Mouse (Mus musculus): ENCODE data around the gene Gm6217. TPM values are rescaled to one million over a fixed set of nuclear protein-coding genes. Genes with fewer than 3 reads are reported as not detected.
"Not testable (repeated sequence)": the region's sequence is repeated elsewhere in the genome, so short reads cannot be mapped to it uniquely, and the experiment has no call there.

The Gm6217 gene
- total and polyA plus RNA-seq, 2 experiments from 2014 or later: not detected

GRCm38 (mm10) chr1:82938666-82939065 is 7.5 kb upstream of the Gm6217 start:
- no peak for TF ChIP-seq CTCF (IDR thresholded peaks at IDR 0.05)
- ATAC-seq (ENCODE audit: low FRiP score): no peak

GRCm38 (mm10) chr1:82930558-82930957 is 641 bp downstream of the Gm6217 start:
- 89% methylated on average over 1 of the region's 3 CpGs for WGBS
- not testable (repeated sequence) for H3K4me1 ChIP-seq (ENCODE audit: insufficient read depth, low read length); H3K27me3 ChIP-seq (ENCODE audit: insufficient read depth, low read length)

More at GRCm38 (mm10) chr1:82938666-82939065, 7.5 kb upstream of the Gm6217 start:
- Histone ChIP-seq H3K4me3 (ENCODE audit: low read depth, low read length) (no peak overlapping the region), H3K4me2 (ENCODE audit: low read depth, low read length, poor library complexity, severe bottlenecking) (no peak overlapping the region), H3K36me3 (ENCODE audit: insufficient read depth, low read length) (no peaks in the 10 kb centered on the region), H3K27ac (ENCODE audit: low read depth, low read length) (no peak overlapping the region), H3K9me3 (ENCODE audit: low read length) (no peaks in the 10 kb centered on the region), H3K4me1 (ENCODE audit: insufficient read depth, low read length) (no peaks in the 10 kb centered on the region), H3K9ac (replicated peaks; ENCODE audit: low read length, poor library complexity, severe bottlenecking) (no peak overlapping the region), H3K27me3 (ENCODE audit: insufficient read depth, low read length) (no peaks in the 10 kb centered on the region)
- DNase-seq (ENCODE audit: low spot score): no peak
- WGBS: 96% methylated on average over 5 of the region's 5 CpGs

GRCm38 (mm10) chr1:82924650-82925049 is 6.5 kb downstream of the Gm6217 start, which contains the start of gene A030014E15Rik:
A030014E15Rik (plus strand) TSS chr1:82924917.
- WGBS: 83% methylated on average over 3 of the region's 6 CpGs
- no peak within 1 kb of the TSS for H3K27ac ChIP-seq (ENCODE audit: low read depth, low read length)
- H3K36me3 ChIP-seq (ENCODE audit: insufficient read depth, low read length): no peaks in the 10 kb centered on the region
- ATAC-seq (ENCODE audit: low FRiP score) (no peak), DNase-seq (ENCODE audit: low spot score) (no peak)
- no peaks in the 10 kb centered on the region for H3K27me3 ChIP-seq (ENCODE audit: insufficient read depth, low read length)
- no peak for TF ChIP-seq CTCF (IDR thresholded peaks at IDR 0.05)
- H3K4me3 ChIP-seq (ENCODE audit: low read depth, low read length): no peak within 1 kb of the TSS
- no peaks in the 10 kb centered on the region for H3K9me3 ChIP-seq (ENCODE audit: low read length)
- no peak within 1 kb of the TSS for H3K4me2 ChIP-seq (ENCODE audit: low read depth, low read length, poor library complexity, severe bottlenecking)
- H3K9ac ChIP-seq (replicated peaks; ENCODE audit: low read length, poor library complexity, severe bottlenecking): no peak within 1 kb of the TSS
- no peaks in the 10 kb centered on the region for H3K4me1 ChIP-seq (ENCODE audit: insufficient read depth, low read length)

More at GRCm38 (mm10) chr1:82930558-82930957, 641 bp downstream of the Gm6217 start:
- DNase-seq (ENCODE audit: low spot score); H3K9ac ChIP-seq (replicated peaks; ENCODE audit: low read length, poor library complexity, severe bottlenecking); H3K9me3 ChIP-seq (ENCODE audit: low read length); H3K4me2 ChIP-seq (ENCODE audit: low read depth, low read length, poor library complexity, severe bottlenecking); ATAC-seq (ENCODE audit: low FRiP score); H3K4me3 ChIP-seq (ENCODE audit: low read depth, low read length); H3K36me3 ChIP-seq (ENCODE audit: insufficient read depth, low read length); H3K27ac ChIP-seq (ENCODE audit: low read depth, low read length): not testable (repeated sequence)

GRCm38 (mm10) chr1:82913434-82913833 is 17.8 kb downstream of the Gm6217 start:
- not testable (repeated sequence) for H3K4me3 ChIP-seq (ENCODE audit: low read depth, low read length); H3K4me1 ChIP-seq (ENCODE audit: insufficient read depth, low read length); ATAC-seq (ENCODE audit: low FRiP score); DNase-seq (ENCODE audit: low spot score); H3K9me3 ChIP-seq (ENCODE audit: low read length); H3K27ac ChIP-seq (ENCODE audit: low read depth, low read length); H3K36me3 ChIP-seq (ENCODE audit: insufficient read depth, low read length); H3K9ac ChIP-seq (replicated peaks; ENCODE audit: low read length, poor library complexity, severe bottlenecking); H3K4me2 ChIP-seq (ENCODE audit: low read depth, low read length, poor library complexity, severe bottlenecking); H3K27me3 ChIP-seq (ENCODE audit: insufficient read depth, low read length)
- WGBS: 87% methylated on average over 4 of the region's 5 CpGs

GRCm38 (mm10) chr1:82913025-82913424 is 18.2 kb downstream of the Gm6217 start, which contains the start of gene A030005L19Rik:
A030005L19Rik (plus strand) TSS chr1:82913325.
- no peak for ATAC-seq (ENCODE audit: low FRiP score)

GRCm38 (mm10) chr1:82905886-82906285 is 25.3 kb downstream of the Gm6217 start:
- Histone ChIP-seq H3K4me2 (ENCODE audit: low read depth, low read length, poor library complexity, severe bottlenecking) (no peak overlapping the region), H3K27ac (ENCODE audit: low read depth, low read length) (no peak overlapping the region), H3K4me3 (ENCODE audit: low read depth, low read length) (no peak overlapping the region), H3K36me3 (ENCODE audit: insufficient read depth, low read length) (peaks cover 16% of the 10 kb centered on the region; the same call in 1 of the 2 replicates), H3K9ac (replicated peaks; ENCODE audit: low read length, poor library complexity, severe bottlenecking) (no peak overlapping the region), H3K27me3 (ENCODE audit: insufficient read depth, low read length) (no peaks in the 10 kb centered on the region), H3K4me1 (ENCODE audit: insufficient read depth, low read length) (no peaks in the 10 kb centered on the region), H3K9me3 (ENCODE audit: low read length) (no peaks in the 10 kb centered on the region)
- DNase-seq (ENCODE audit: low spot score) (no peak), ATAC-seq (ENCODE audit: low FRiP score) (no peak)
- TF ChIP-seq CTCF (IDR thresholded peaks at IDR 0.05): no peak
- WGBS: 32% methylated on average over 3 of the region's 3 CpGs

More at GRCm38 (mm10) chr1:82913025-82913424, 18.2 kb downstream of the Gm6217 start, which contains the start of gene A030005L19Rik:
- Histone ChIP-seq H3K4me1 (ENCODE audit: insufficient read depth, low read length) (no peaks in the 10 kb centered on the region), H3K27me3 (ENCODE audit: insufficient read depth, low read length) (no peaks in the 10 kb centered on the region), H3K4me3 (ENCODE audit: low read depth, low read length) (no peak within 1 kb of the TSS), H3K9ac (replicated peaks; ENCODE audit: low read length, poor library complexity, severe bottlenecking) (no peak within 1 kb of the TSS), H3K4me2 (ENCODE audit: low read depth, low read length, poor library complexity, severe bottlenecking) (no peak within 1 kb of the TSS), H3K36me3 (ENCODE audit: insufficient read depth, low read length) (peaks cover 3% of the 10 kb centered on the region; the same call in 1 of the 2 replicates), H3K9me3 (ENCODE audit: low read length) (no peaks in the 10 kb centered on the region), H3K27ac (ENCODE audit: low read depth, low read length) (no peak within 1 kb of the TSS)
- WGBS: 79% methylated on average over 3 of the region's 3 CpGs
- DNase-seq (ENCODE audit: low spot score): no peak
- peak; percentile 29 for TF ChIP-seq CTCF (IDR thresholded peaks at IDR 0.05)
